In genomic region chr8:22004750-22005522, GRCm38 (mm10) we compare ENCODE assay signal across 27 mouse cellular contexts. TPM values are rescaled to one million over a fixed set of nuclear protein-coding genes. Genes with fewer than 3 reads are reported as not detected.
DNase-seq lines count a peak whose midpoint lies in the region; ATAC-seq lines count a peak whose summit lies in the region.
"Had no signal": no experiment of that assay in that cellular context is flagged by ENCODE, and none has a peak within 500 bp of the region (broad histone marks: within the 10 kb centered on the region; RNA-seq: fewer than 3 reads in every experiment).

No protein-coding gene starts in this region.

- 0 out of 2 replicates have a peak, but pooled peaks have one; percentile 23 for ATAC-seq in forebrain, embryonic 16.5 days
- no peak for ATAC-seq in forebrain, embryonic 13.5 days
- peak; percentile 54; the same call in 1 of the 2 replicates for ATAC-seq in liver, embryonic 12.5 days
- ATAC-seq in neural tube, embryonic 15.5 days (ENCODE audit: low FRiP score), result 0 out of 2 replicates have a peak, but pooled peaks have one; percentile 17
- ATAC-seq: forebrain, embryonic 15.5 days had no signal

- no peak overlapping the region for H3K9ac ChIP-seq in forebrain, embryonic 16.5 days (replicated peaks; ENCODE audit: low read depth, low read length)
- H3K9ac ChIP-seq in forebrain, embryonic 13.5 days, result no peak overlapping the region
- no peak overlapping the region for H3K9ac ChIP-seq in liver, embryonic 12.5 days
- H3K9ac ChIP-seq in neural tube, embryonic 15.5 days (replicated peaks), result no peak overlapping the region
- H3K9ac ChIP-seq: embryonic facial prominence, embryonic 15.5 days; forebrain, embryonic 15.5 days; hindbrain, embryonic 12.5 days had no signal

- 82% methylated on average over 14 of the region's 14 CpGs for WGBS in forebrain, embryonic 16.5 days
- WGBS in forebrain, embryonic 13.5 days, result 79% methylated on average over 14 of the region's 14 CpGs
- WGBS in liver, embryonic 12.5 days (ENCODE audit: insufficient replicate concordance), result 75% methylated on average over 14 of the region's 14 CpGs
- WGBS in neural tube, embryonic 15.5 days, result 89% methylated on average over 14 of the region's 14 CpGs

- no peaks in the 10 kb centered on the region for H3K27me3 ChIP-seq in forebrain, embryonic 16.5 days (replicated peaks; ENCODE audit: control insufficient read depth, insufficient read depth, low read length)
- no peaks in the 10 kb centered on the region for H3K27me3 ChIP-seq in forebrain, embryonic 13.5 days
- H3K27me3 ChIP-seq in liver, embryonic 12.5 days (replicated peaks), result no peaks in the 10 kb centered on the region
- no peaks in the 10 kb centered on the region for H3K27me3 ChIP-seq in neural tube, embryonic 15.5 days (replicated peaks)
- H3K27me3 ChIP-seq: embryonic facial prominence, embryonic 15.5 days; forebrain, embryonic 15.5 days; hindbrain, embryonic 12.5 days had no signal

- no peak overlapping the region for H3K27ac ChIP-seq in forebrain, embryonic 16.5 days (ENCODE audit: low read length)
- no peak overlapping the region for H3K27ac ChIP-seq in forebrain, embryonic 13.5 days
- no peak overlapping the region for H3K27ac ChIP-seq in liver, embryonic 12.5 days
- H3K27ac ChIP-seq in neural tube, embryonic 15.5 days (replicated peaks), result no peak overlapping the region
- H3K27ac ChIP-seq: embryonic facial prominence, embryonic 15.5 days; forebrain, embryonic 10.5 days; forebrain, embryonic 15.5 days; heart, embryonic 10.5 days; hindbrain, embryonic 12.5 days had no signal

- no peak overlapping the region for H3K4me3 ChIP-seq in forebrain, embryonic 16.5 days (replicated peaks; ENCODE audit: low read length)
- no peak overlapping the region for H3K4me3 ChIP-seq in forebrain, embryonic 13.5 days
- no peak overlapping the region for H3K4me3 ChIP-seq in liver, embryonic 12.5 days
- no peak overlapping the region for H3K4me3 ChIP-seq in neural tube, embryonic 15.5 days (replicated peaks)
- H3K4me3 ChIP-seq: embryonic facial prominence, embryonic 15.5 days; erythroblast, embryonic 14.5 days; forebrain, embryonic 10.5 days; forebrain, embryonic 15.5 days; heart, embryonic 10.5 days; hindbrain, embryonic 12.5 days had no signal

- no peaks in the 10 kb centered on the region for H3K4me1 ChIP-seq in forebrain, embryonic 16.5 days (replicated peaks; ENCODE audit: control insufficient read depth, insufficient read depth, low read length)
- H3K4me1 ChIP-seq in forebrain, embryonic 13.5 days, result no peaks in the 10 kb centered on the region
- H3K4me1 ChIP-seq in liver, embryonic 12.5 days, result no peaks in the 10 kb centered on the region
- no peaks in the 10 kb centered on the region for H3K4me1 ChIP-seq in neural tube, embryonic 15.5 days
- H3K4me1 ChIP-seq: embryonic facial prominence, embryonic 15.5 days; forebrain, embryonic 15.5 days; heart, embryonic 10.5 days; hindbrain, embryonic 12.5 days had no signal

- DNase-seq in liver, result no peak
- DNase-seq in neural tube, embryonic 10.5 days (ENCODE audit: extremely low spot score, low spot score), result no peak
- no peak for DNase-seq in layer of hippocampus, postnatal 14 days (ENCODE audit: low spot score in 2 of 2)
- DNase-seq: adrenal gland, adult 2 months; adrenal gland, postnatal 25 days; cerebellum, adult 18-20 months; cerebellum, adult 9-11 months; cerebellum, postnatal 36 days; gastrocnemius, postnatal 10 days; heart, adult 18-20 months; heart, postnatal 10 days; heart, postnatal 4 days had no signal

- H3K4me2 ChIP-seq in forebrain, embryonic 16.5 days (ENCODE audit: low read length), result no peak overlapping the region
- no peak overlapping the region for H3K4me2 ChIP-seq in forebrain, embryonic 13.5 days
- no peak overlapping the region for H3K4me2 ChIP-seq in liver, embryonic 12.5 days
- no peak overlapping the region for H3K4me2 ChIP-seq in neural tube, embryonic 15.5 days
- H3K4me2 ChIP-seq: embryonic facial prominence, embryonic 15.5 days; forebrain, embryonic 15.5 days; hindbrain, embryonic 12.5 days had no signal

- no peaks in the 10 kb centered on the region for H3K36me3 ChIP-seq in forebrain, embryonic 16.5 days (ENCODE audit: control insufficient read depth, insufficient read depth)
- H3K36me3 ChIP-seq in forebrain, embryonic 13.5 days (ENCODE audit: poor library complexity, severe bottlenecking), result no peaks in the 10 kb centered on the region
- peaks cover 95% of the 10 kb centered on the region for H3K36me3 ChIP-seq in liver, embryonic 12.5 days
- H3K36me3 ChIP-seq in neural tube, embryonic 15.5 days, result no peaks in the 10 kb centered on the region
- H3K36me3 ChIP-seq: embryonic facial prominence, embryonic 15.5 days; forebrain, embryonic 10.5 days; forebrain, embryonic 15.5 days; hindbrain, embryonic 12.5 days had no signal

- H3K9me3 ChIP-seq in forebrain, embryonic 16.5 days (ENCODE audit: control insufficient read depth, low read length), result no peaks in the 10 kb centered on the region
- no peaks in the 10 kb centered on the region for H3K9me3 ChIP-seq in forebrain, embryonic 13.5 days (replicated peaks)
- no peaks in the 10 kb centered on the region for H3K9me3 ChIP-seq in liver, embryonic 12.5 days (replicated peaks)
- no peaks in the 10 kb centered on the region for H3K9me3 ChIP-seq in neural tube, embryonic 15.5 days (replicated peaks)
- H3K9me3 ChIP-seq: embryonic facial prominence, embryonic 15.5 days; forebrain, embryonic 10.5 days; forebrain, embryonic 15.5 days; heart, embryonic 10.5 days; hindbrain, embryonic 12.5 days had no signal

RNA-seq across cellular contexts. Expression of gene Ccdc70, which starts 35.4 kb away (rescaled TPM):
- polyA plus RNA-seq in forebrain, embryonic 16.5 days (2015; fragmentation: Nextera tagmentation; extraction: Ambion mirVana), result not detected in 2 replicates
- not detected in 2 replicates for polyA plus RNA-seq in forebrain, embryonic 13.5 days (2015; fragmentation: Nextera tagmentation; extraction: Ambion mirVana)
- polyA plus RNA-seq in liver, embryonic 12.5 days (2016; fragmentation: Nextera tagmentation; extraction: Ambion mirVana), result not detected in 2 replicates
- polyA plus RNA-seq in neural tube, embryonic 15.5 days (2015; fragmentation: Nextera tagmentation; extraction: Ambion mirVana), result not detected in 2 replicates
- total RNA-seq in layer of hippocampus, postnatal 14 days (2021), result not detected
- total RNA-seq: adrenal gland, adult 2 months; adrenal gland, postnatal 25 days; gastrocnemius, postnatal 10 days; gastrocnemius, postnatal 4 days; heart, adult 18-20 months; heart, postnatal 10 days; heart, postnatal 4 days; MEL had no signal
- polyA plus RNA-seq: adrenal gland, adult 2 months; C2C12; embryonic facial prominence, embryonic 15.5 days; erythroblast, embryonic 14.5 days; forebrain, embryonic 10.5 days; forebrain, embryonic 15.5 days; frontal cortex, adult 2 months; heart, embryonic 10.5 days; heart, embryonic 14.5 days; hindbrain, embryonic 12.5 days had no signal

RNA-seq across cellular contexts. Expression of gene Fam90a1a, which starts 46.4 kb away (rescaled TPM):
- not detected in 2 replicates for polyA plus RNA-seq in forebrain, embryonic 16.5 days (2015; fragmentation: Nextera tagmentation; extraction: Ambion mirVana)
- polyA plus RNA-seq in forebrain, embryonic 13.5 days (2015; fragmentation: Nextera tagmentation; extraction: Ambion mirVana), result not detected in 2 replicates
- polyA plus RNA-seq in liver, embryonic 12.5 days (2016; fragmentation: Nextera tagmentation; extraction: Ambion mirVana), result not detected in 2 replicates
- not detected in 2 replicates for polyA plus RNA-seq in neural tube, embryonic 15.5 days (2015; fragmentation: Nextera tagmentation; extraction: Ambion mirVana)
- not detected for total RNA-seq in layer of hippocampus, postnatal 14 days (2021)
- total RNA-seq: adrenal gland, adult 2 months; adrenal gland, postnatal 25 days; gastrocnemius, postnatal 10 days; gastrocnemius, postnatal 4 days; heart, adult 18-20 months; heart, postnatal 10 days; heart, postnatal 4 days; MEL had no signal
- polyA plus RNA-seq: adrenal gland, adult 2 months; C2C12; embryonic facial prominence, embryonic 15.5 days; erythroblast, embryonic 14.5 days; forebrain, embryonic 10.5 days; forebrain, embryonic 15.5 days; frontal cortex, adult 2 months; heart, embryonic 10.5 days; heart, embryonic 14.5 days; hindbrain, embryonic 12.5 days had no signal

RNA-seq across cellular contexts. Expression of gene Atp7b, which starts 55.2 kb away (rescaled TPM):
- 1.7 and 1.9 TPM in 2 replicates for polyA plus RNA-seq in forebrain, embryonic 16.5 days (2015; fragmentation: Nextera tagmentation; extraction: Ambion mirVana)
- polyA plus RNA-seq in forebrain, embryonic 13.5 days (2015; fragmentation: Nextera tagmentation; extraction: Ambion mirVana), result 1.3 TPM in 2 replicates
- 14.3 and 15.8 TPM in 2 replicates for polyA plus RNA-seq in liver, embryonic 12.5 days (2016; fragmentation: Nextera tagmentation; extraction: Ambion mirVana)
- 1.1 and 2.1 TPM in 2 replicates for polyA plus RNA-seq in neural tube, embryonic 15.5 days (2015; fragmentation: Nextera tagmentation; extraction: Ambion mirVana)
- total RNA-seq in layer of hippocampus, postnatal 14 days (2021), result 1 to 10 TPM; 4.7 to 5.0 TPM

RNA-seq across cellular contexts. Expression of gene Alg11, which starts 55.6 kb away (rescaled TPM):
- 33.6 and 37.8 TPM in 2 replicates for polyA plus RNA-seq in forebrain, embryonic 16.5 days (2015; fragmentation: Nextera tagmentation; extraction: Ambion mirVana)
- polyA plus RNA-seq in forebrain, embryonic 13.5 days (2015; fragmentation: Nextera tagmentation; extraction: Ambion mirVana), result 28.9 and 29.6 TPM in 2 replicates
- 15.1 and 15.2 TPM in 2 replicates for polyA plus RNA-seq in liver, embryonic 12.5 days (2016; fragmentation: Nextera tagmentation; extraction: Ambion mirVana)
- polyA plus RNA-seq in neural tube, embryonic 15.5 days (2015; fragmentation: Nextera tagmentation; extraction: Ambion mirVana), result 37.7 and 40.4 TPM in 2 replicates
- 10 to 100 TPM; 28.4 to 34.9 TPM for total RNA-seq in layer of hippocampus, postnatal 14 days (2021)

RNA-seq across cellular contexts. Expression of gene Defb13, which starts 58.4 kb away (rescaled TPM):
- not detected in 2 replicates for polyA plus RNA-seq in forebrain, embryonic 16.5 days (2015; fragmentation: Nextera tagmentation; extraction: Ambion mirVana)
- polyA plus RNA-seq in forebrain, embryonic 13.5 days (2015; fragmentation: Nextera tagmentation; extraction: Ambion mirVana), result not detected in 2 replicates
- polyA plus RNA-seq in liver, embryonic 12.5 days (2016; fragmentation: Nextera tagmentation; extraction: Ambion mirVana), result not detected in 2 replicates
- not detected in 2 replicates for polyA plus RNA-seq in neural tube, embryonic 15.5 days (2015; fragmentation: Nextera tagmentation; extraction: Ambion mirVana)
- total RNA-seq in layer of hippocampus, postnatal 14 days (2021), result not detected
- total RNA-seq: adrenal gland, adult 2 months; adrenal gland, postnatal 25 days; gastrocnemius, postnatal 10 days; gastrocnemius, postnatal 4 days; heart, adult 18-20 months; heart, postnatal 10 days; heart, postnatal 4 days; MEL had no signal
- polyA plus RNA-seq: adrenal gland, adult 2 months; C2C12; embryonic facial prominence, embryonic 15.5 days; erythroblast, embryonic 14.5 days; forebrain, embryonic 10.5 days; forebrain, embryonic 15.5 days; frontal cortex, adult 2 months; heart, embryonic 10.5 days; heart, embryonic 14.5 days; hindbrain, embryonic 12.5 days had no signal
